Mouse (Mus musculus): ENCODE measurements around the gene Kif15. TPM values are rescaled to one million over a fixed set of nuclear protein-coding genes. Genes with fewer than 3 reads are reported as not detected.

Kif15 gene
- polyA plus RNA-seq (2016; fragmentation: Nextera tagmentation; extraction: Ambion mirVana) = 88.7 and 88.9 TPM in 2 replicates

GRCm38 (mm10) chr9:122950643-122951475, at the start of gene Kif15, which contains the start of gene 1110059G10Rik:
TSS of gene Kif15 (plus strand) at chr9:122951046.
TSS of gene 1110059G10Rik (minus strand) at chr9:122951000.
- peak; percentile 97 for DNase-seq (ENCODE audit: low spot score)
- Histone ChIP-seq H3K27me3 (ENCODE audit: low read depth, poor library complexity, severe bottlenecking) (no peaks in the 10 kb centered on the region), H3K36me3 (peaks cover 29% of the 10 kb centered on the region), H3K9me3 (replicated peaks) (no peaks in the 10 kb centered on the region), H3K27ac (replicated peaks) (peak within 1 kb of the TSS; percentile 94), H3K4me3 (peak within 1 kb of the TSS; percentile 85), H3K4me1 (peaks cover 26% of the 10 kb centered on the region)
- under 1% methylated on average over 64 of the region's 64 CpGs for WGBS

- H3K27me3 ChIP-seq (ENCODE audit: low read depth, poor library complexity, severe bottlenecking) = no peaks in the 10 kb centered on the region
- DNase-seq (ENCODE audit: low spot score) = no peak
- no peak overlapping the region for H3K4me3 ChIP-seq
- H3K27ac ChIP-seq (replicated peaks) = no peak overlapping the region
- peaks cover 7% of the 10 kb centered on the region for H3K9me3 ChIP-seq (replicated peaks)
- peaks cover 20% of the 10 kb centered on the region for H3K36me3 ChIP-seq
- WGBS = 94% methylated on average over 2 of the region's 2 CpGs
- H3K4me1 ChIP-seq = peaks cover 14% of the 10 kb centered on the region
Measured at GRCm38 (mm10) chr9:122901047-122901446, 49.8 kb upstream of the Kif15 start.

GRCm38 (mm10) chr9:122902717-122903535, 47.9 kb upstream of the Kif15 start:
- peaks cover 5% of the 10 kb centered on the region; the same call in 1 of the 2 replicates for H3K9me3 ChIP-seq (replicated peaks)
- peak overlapping the region; percentile 74 for H3K4me3 ChIP-seq
- WGBS = 14% methylated on average over 32 of the region's 32 CpGs
- peak overlapping the region; percentile 92 for H3K27ac ChIP-seq (replicated peaks)
- peaks cover 31% of the 10 kb centered on the region for H3K36me3 ChIP-seq
- H3K27me3 ChIP-seq (ENCODE audit: low read depth, poor library complexity, severe bottlenecking) = no peaks in the 10 kb centered on the region
- DNase-seq (ENCODE audit: low spot score) = peak; percentile 87
- H3K4me1 ChIP-seq = peaks cover 14% of the 10 kb centered on the region

- no peak for DNase-seq (ENCODE audit: low spot score)
- Histone ChIP-seq H3K9me3 (replicated peaks) (no peaks in the 10 kb centered on the region), H3K4me1 (peaks cover 8% of the 10 kb centered on the region), H3K4me3 (peak overlapping the region; percentile 94), H3K27me3 (ENCODE audit: low read depth, poor library complexity, severe bottlenecking) (0 out of 2 replicates have a peak, but pooled peaks cover 8% of the 10 kb centered on the region), H3K36me3 (peaks cover 33% of the 10 kb centered on the region), H3K27ac (replicated peaks) (peak overlapping the region; percentile 99)
- 20% methylated on average over 3 of the region's 3 CpGs for WGBS
Measured at GRCm38 (mm10) chr9:122922436-122922835, 28.4 kb upstream of the Kif15 start.

- H3K36me3 ChIP-seq = peaks cover 38% of the 10 kb centered on the region
- H3K27me3 ChIP-seq (ENCODE audit: low read depth, poor library complexity, severe bottlenecking) = 0 out of 2 replicates have a peak, but pooled peaks cover 8% of the 10 kb centered on the region
- WGBS = 0% methylated on average over 43 of the region's 43 CpGs
- H3K27ac ChIP-seq (replicated peaks) = peak within 1 kb of the TSS; percentile 99
- DNase-seq (ENCODE audit: low spot score) = peak; percentile 93
- peaks cover 8% of the 10 kb centered on the region for H3K4me1 ChIP-seq
- no peaks in the 10 kb centered on the region for H3K9me3 ChIP-seq (replicated peaks)
- peak within 1 kb of the TSS; percentile 94 for H3K4me3 ChIP-seq
Measured at GRCm38 (mm10) chr9:122922936-122923381, 27.9 kb upstream of the Kif15 start, which contains the start of gene Zfp105. TSS of gene Zfp105 (plus strand) at chr9:122923072.

GRCm38 (mm10) chr9:122928915-122929314, 21.9 kb upstream of the Kif15 start:
- H3K9me3 ChIP-seq (replicated peaks) = peaks cover 12% of the 10 kb centered on the region
- WGBS = 90% methylated on average over 3 of the region's 3 CpGs
- H3K4me3 ChIP-seq = no peak overlapping the region
- H3K36me3 ChIP-seq = peaks cover 94% of the 10 kb centered on the region
- H3K4me1 ChIP-seq = peaks cover 2% of the 10 kb centered on the region
- no peak overlapping the region for H3K27ac ChIP-seq (replicated peaks)
- H3K27me3 ChIP-seq (ENCODE audit: low read depth, poor library complexity, severe bottlenecking) = no peaks in the 10 kb centered on the region
- no peak for DNase-seq (ENCODE audit: low spot score)

- H3K27ac ChIP-seq (replicated peaks) = no peak overlapping the region
Measured at GRCm38 (mm10) chr9:122998406-122999192, 47.8 kb downstream of the Kif15 start.

GRCm38 (mm10) chr9:122999193-122999586, 48.3 kb downstream of the Kif15 start:
- H3K9me3 ChIP-seq (replicated peaks) = no peaks in the 10 kb centered on the region
- H3K36me3 ChIP-seq = peaks cover 97% of the 10 kb centered on the region
- H3K27ac ChIP-seq (replicated peaks) = no peak overlapping the region
- no peak for DNase-seq (ENCODE audit: low spot score)
- no peaks in the 10 kb centered on the region for H3K27me3 ChIP-seq (ENCODE audit: low read depth, poor library complexity, severe bottlenecking)
- H3K4me3 ChIP-seq = no peak overlapping the region
- 95% methylated on average over 4 of the region's 4 CpGs for WGBS
- H3K4me1 ChIP-seq = no peaks in the 10 kb centered on the region

More at GRCm38 (mm10) chr9:122998406-122999192, 47.8 kb downstream of the Kif15 start:
- DNase-seq (ENCODE audit: low spot score) = no peak
- Histone ChIP-seq H3K4me1 (no peaks in the 10 kb centered on the region), H3K9me3 (replicated peaks) (no peaks in the 10 kb centered on the region), H3K27me3 (ENCODE audit: low read depth, poor library complexity, severe bottlenecking) (no peaks in the 10 kb centered on the region), H3K4me3 (no peak overlapping the region), H3K36me3 (peaks cover 97% of the 10 kb centered on the region)
- WGBS = 95% methylated on average over 10 of the region's 10 CpGs

GRCm38 (mm10) chr9:123004718-123005117, 53.9 kb downstream of the Kif15 start:
- DNase-seq (ENCODE audit: low spot score) = no peak
- Histone ChIP-seq H3K36me3 (peaks cover 100% of the 10 kb centered on the region), H3K27me3 (ENCODE audit: low read depth, poor library complexity, severe bottlenecking) (no peaks in the 10 kb centered on the region), H3K9me3 (replicated peaks) (no peaks in the 10 kb centered on the region), H3K4me3 (no peak overlapping the region), H3K4me1 (no peaks in the 10 kb centered on the region), H3K27ac (replicated peaks) (no peak overlapping the region)
- 92% methylated on average over 2 of the region's 2 CpGs for WGBS

GRCm38 (mm10) chr9:123006071-123006470, 55.2 kb downstream of the Kif15 start:
- Histone ChIP-seq H3K27me3 (ENCODE audit: low read depth, poor library complexity, severe bottlenecking) (no peaks in the 10 kb centered on the region), H3K27ac (replicated peaks) (no peak overlapping the region), H3K4me1 (no peaks in the 10 kb centered on the region), H3K36me3 (peaks cover 100% of the 10 kb centered on the region), H3K4me3 (no peak overlapping the region), H3K9me3 (replicated peaks) (no peaks in the 10 kb centered on the region)
- DNase-seq (ENCODE audit: low spot score) = no peak
- 90% methylated on average over 6 of the region's 6 CpGs for WGBS

GRCm38 (mm10) chr9:123020995-123021631, 70.3 kb downstream of the Kif15 start, which contains the start of gene Tmem42:
TSS of gene Tmem42 (plus strand) at chr9:123021326.
- H3K4me3 ChIP-seq = peak within 1 kb of the TSS; percentile 84
- peak within 1 kb of the TSS; percentile 94 for H3K27ac ChIP-seq (replicated peaks)
- H3K4me1 ChIP-seq = peaks cover 18% of the 10 kb centered on the region
- under 1% methylated on average over 58 of the region's 69 CpGs for WGBS
- DNase-seq (ENCODE audit: low spot score) = peak; percentile 88
- peaks cover 28% of the 10 kb centered on the region for H3K36me3 ChIP-seq
- no peaks in the 10 kb centered on the region for H3K27me3 ChIP-seq (ENCODE audit: low read depth, poor library complexity, severe bottlenecking)
- H3K9me3 ChIP-seq (replicated peaks) = no peaks in the 10 kb centered on the region

Measured in midbrain, embryonic 10.5 days (tissue).